Mouse (Mus musculus) pancreas, adult 10 weeks (tissue): Measurements from ENCODE around the gene Ccdc7b. TPM values are rescaled to one million over a fixed set of nuclear protein-coding genes. Genes with fewer than 3 reads are reported as not detected.

Experiments used
- polyA plus RNA-seq: library from polyadenylated mRNA; stranded (reverse); fragments of 350-450 nt; fragmentation: Illumina TruSeq; extraction: RNeasy Lipid Tissue Mini Kit (QIAGEN cat#74804); gene quantifications from one replicate; pipeline ENCODE4 v1.2.3, GENCODE M21; 2015; ENCODE audit warnings: low read depth, low replicate concordance; ENCODE audit not compliant: insufficient read depth

Ccdc7b gene
- polyA plus RNA-seq, result not detected

GRCm38 (mm10) chr8:129066834-129067233, at the start of gene Ccdc7b:
Ccdc7b (plus strand) TSS chr8:129067134.

GRCm38 (mm10) chr8:129065417-129065816, 1.5 kb upstream of the Ccdc7b start, which contains the start of gene Ccdc7a:
Ccdc7a (minus strand) TSS chr8:129065517.

GRCm38 (mm10) chr8:129131561-129131960, 64.6 kb downstream of the Ccdc7b start, which contains the start of gene Gm10999:
Gm10999 (minus strand) TSS chr8:129131661.

Other genes starting within 250 kb of the Ccdc7b start
- gene Ccdc7a, start 1.6 kb upstream of the Ccdc7b start, polyA plus RNA-seq, result not detected
- gene Gm10999, start 64.5 kb downstream of the Ccdc7b start, polyA plus RNA-seq, result not detected
- 3.0 TPM for gene 2610044O15Rik8, start 167.3 kb downstream of the Ccdc7b start, polyA plus RNA-seq